Mouse (Mus musculus): ENCODE measurements at regions not wholly inside any gene's neighbourhood (a gene's known extent, or its start where the extent isn't known, plus 50 kb on each side); places are given as distances from the start of the nearest gene placed in this dataset.
A peak's percentile ranks its signal among the peaks of the same experiment; 100 is the strongest.
"Not testable (repeated sequence)": the region's sequence is repeated elsewhere in the genome, so short reads cannot be mapped to it uniquely, and the experiment has no call there.

- DNase-seq, result no peak
Observed at GRCm38 (mm10) chr19:27031030-27031700, 145.5 kb downstream of the Gm815 start.

DNA sequence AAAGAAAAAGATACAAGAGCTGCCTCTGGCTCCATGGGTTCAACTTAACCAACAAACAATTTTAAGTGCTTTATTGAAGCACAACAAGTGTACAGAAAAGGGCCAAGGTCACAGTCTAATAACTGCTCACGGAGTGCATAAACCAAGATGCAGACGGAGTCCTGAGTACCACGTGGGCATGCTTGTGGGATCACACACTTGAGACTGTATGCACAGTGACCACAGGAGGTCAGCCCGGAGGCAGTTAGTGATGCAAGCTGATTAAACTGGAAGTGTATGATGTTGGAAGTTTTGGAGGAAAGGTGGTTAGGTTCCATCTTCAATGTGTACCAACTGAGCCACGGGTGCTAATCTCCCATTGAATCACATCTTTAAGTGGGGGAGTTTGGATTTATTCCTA is 146.9 kb downstream of the Gm815 start:
- DNase-seq, result no peak

DNA sequence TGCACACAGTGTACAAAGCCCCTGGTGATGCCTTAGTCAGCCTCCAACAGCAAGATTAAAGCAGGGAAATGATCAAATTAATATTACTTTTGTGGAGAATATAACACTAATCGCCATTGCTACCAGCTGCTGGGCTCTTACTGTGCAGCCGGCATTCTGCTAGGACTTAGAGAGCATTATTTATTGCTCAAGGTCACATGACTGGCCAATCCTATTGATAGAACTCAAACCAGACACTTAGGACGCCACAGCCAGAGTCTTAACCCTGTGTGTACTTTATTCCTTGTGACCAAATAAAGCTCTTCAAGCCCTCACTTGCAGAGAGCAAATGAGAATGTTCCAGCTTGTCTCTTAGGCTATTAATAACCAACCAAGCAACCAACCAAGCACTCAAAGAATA is 152.6 kb downstream of the Gm815 start:
- no peak for DNase-seq

GRCm38 (mm10) chr19:27040321-27041025 is 154.8 kb downstream of the Gm815 start:
- DNase-seq, result no peak

DNA sequence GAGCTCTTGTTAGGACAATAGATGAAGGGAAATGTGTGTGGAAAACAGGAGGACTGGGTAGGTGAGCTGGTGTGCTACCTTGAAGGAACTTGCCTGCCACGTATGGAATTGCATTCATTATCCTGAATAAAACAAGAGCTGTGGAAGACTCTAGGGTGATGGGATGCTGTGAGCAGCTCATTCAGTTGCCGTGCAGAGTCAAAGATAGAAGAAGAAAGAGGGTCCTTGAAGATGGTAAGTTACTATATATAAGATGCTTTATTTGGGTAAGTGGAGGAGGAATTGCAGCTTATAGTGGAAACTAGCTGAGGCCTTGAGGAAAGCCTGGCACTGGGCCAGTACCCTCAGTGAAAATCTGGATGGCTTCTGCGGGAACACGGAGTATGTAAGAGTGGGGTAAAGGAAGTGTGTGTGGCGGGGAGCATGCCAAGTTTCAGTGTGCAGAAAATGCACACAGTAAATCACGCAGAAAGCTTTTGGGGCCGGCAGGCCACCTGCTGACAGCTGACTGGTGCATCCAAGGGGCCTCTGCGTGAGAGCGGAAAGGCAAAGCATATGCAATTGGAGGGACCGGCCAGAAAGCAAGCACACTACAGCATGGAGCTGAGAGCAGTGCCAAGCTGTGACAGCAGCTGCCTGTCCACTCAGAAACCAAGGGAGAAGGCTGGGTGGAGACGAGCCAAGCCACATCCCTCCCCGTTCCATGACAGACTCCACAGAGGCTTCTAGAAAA is 149.7 kb upstream of the Vldlr start:
- peak in 1 of 2 experiments; percentile 5 for DNase-seq

- DNase-seq, result no peak
Observed at GRCm38 (mm10) chr19:27073281-27073680, 143.0 kb upstream of the Vldlr start.

DNA sequence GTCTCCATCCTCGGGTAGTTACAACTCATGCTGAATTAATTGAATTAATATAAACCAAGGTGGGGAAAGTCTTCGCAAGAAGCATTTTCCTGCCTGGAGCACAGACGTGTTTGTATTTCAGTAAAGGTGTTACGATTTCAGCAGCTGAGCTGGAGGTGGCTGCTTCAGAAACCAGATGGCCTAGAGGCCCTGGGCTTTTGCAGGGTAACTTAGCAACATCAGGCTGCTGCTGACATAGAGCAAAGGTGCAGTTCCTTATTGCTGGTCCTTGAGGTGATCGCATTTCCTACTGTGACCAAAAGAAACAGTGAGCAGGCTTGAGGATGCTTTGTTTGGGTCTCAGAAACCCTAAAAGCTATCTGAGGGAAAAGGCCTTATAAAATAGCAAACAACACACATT is 141.3 kb upstream of the Vldlr start:
- no peak for DNase-seq

GRCm38 (mm10) chr19:27076920-27077512 is 139.3 kb upstream of the Vldlr start:
- DNase-seq, result no peak

DNA sequence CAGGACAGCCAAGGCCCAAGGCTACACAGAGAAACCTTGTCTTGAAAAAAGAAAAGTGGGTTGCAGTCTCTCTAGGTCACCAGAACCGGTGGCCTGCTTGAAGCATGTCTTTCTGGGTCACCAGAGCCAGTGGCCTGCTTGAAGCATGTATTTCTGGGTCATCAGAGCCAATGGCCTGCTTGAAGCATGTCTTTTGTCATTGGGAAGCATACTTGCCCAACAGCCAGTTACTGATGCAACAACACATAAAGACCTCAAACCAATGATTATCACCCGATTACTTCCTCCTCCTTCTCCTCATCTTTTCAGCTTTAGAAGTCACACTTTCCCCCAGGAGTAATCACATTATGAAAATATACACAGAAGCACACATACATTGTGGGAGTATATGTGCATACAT is 128.9 kb upstream of the Vldlr start:
- DNase-seq, result no peak

DNA sequence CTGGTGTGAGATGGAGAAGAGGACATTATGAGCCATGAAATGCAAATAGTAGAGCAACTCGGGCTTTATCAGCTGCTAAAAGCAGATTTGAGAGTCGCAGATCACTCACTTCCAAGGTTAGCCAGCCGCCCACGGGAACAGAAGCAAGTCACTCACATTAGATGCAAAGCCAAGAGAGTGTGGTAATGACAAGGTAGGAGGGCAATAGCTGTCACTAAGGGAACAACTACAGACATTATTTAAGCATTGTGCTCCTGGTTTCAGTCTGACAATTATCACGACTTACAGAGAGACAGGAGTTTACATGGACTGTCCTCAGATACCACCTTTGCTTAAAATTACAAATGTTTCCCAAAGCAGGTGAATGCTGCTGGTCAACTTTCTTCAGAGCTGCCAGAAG is 128.5 kb upstream of the Vldlr start:
- no peak for DNase-seq

GRCm38 (mm10) chr19:27089099-27089498 is 127.2 kb upstream of the Vldlr start:
- DNase-seq, result no peak

DNA sequence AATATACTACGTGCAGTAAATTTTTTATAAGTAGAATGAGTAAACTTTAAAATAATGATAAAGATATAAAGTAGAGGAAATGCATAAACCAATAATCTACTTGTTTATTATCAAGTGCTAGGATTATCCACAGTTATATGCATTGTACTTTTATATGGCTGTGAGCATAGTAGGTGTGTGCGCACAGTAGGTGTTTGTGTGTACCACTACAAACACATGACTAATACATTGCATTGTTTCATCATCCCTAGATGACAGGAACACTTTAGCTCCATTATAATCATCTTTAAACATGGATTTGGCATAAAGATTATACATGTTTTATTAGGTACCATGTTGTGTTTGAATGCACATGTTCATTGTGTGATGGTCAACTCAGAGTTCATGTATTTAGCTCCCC is 124.7 kb upstream of the Vldlr start:
- DNase-seq, result no peak

DNA sequence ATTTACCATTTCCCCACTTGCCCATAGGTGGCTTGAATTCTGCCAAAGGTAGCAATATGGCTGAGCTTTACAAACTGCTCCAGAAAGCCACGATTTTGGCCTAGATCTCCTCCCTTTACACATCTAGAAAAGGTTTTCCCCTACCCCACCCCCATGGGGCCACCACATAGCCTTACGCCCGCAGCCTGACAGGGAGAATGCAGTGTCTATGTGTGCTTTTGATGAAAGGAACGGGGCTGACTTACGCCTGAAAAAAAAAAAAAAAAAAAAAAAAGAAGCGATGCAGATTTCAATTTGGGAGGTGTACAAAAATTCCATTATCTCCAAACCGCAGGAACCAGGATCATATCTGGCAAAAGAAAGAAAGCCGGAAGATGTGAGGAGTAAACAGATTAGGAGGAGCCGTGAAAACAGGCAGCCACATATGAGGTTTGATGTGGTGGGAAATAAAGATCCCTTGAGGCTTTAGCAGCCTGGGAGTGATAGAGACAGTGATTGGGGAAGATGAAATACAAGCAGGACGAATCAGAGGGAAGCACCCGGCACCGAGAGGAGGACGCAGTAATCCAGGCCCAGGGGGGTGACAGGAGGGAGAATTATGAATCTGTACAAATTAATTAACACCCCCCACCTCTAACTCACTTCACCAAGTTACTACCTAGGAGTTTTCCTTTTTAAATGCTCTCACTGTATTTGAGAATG is 121.4 kb upstream of the Vldlr start:
- DNase-seq, result no peak

DNA sequence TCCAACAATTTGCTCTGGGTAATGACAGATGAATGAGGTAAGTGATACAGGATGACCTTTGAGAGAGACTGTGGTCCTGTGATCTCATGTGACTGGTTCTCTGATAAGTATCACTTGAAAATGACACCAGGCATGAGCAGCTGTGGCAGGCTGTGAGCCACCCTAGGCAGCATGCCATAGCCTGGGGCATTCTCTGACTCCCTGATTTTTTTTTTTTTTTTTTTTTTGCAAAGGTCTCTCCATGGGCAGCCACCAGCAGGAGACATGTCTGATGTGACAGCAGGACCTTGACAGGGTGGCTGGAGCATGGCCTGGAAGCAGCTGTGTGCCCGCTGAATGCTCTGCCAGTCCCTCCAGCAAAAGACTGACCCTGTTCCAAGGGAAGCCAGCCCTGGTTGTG is 116.4 kb upstream of the Vldlr start:
- DNase-seq, result no peak

GRCm38 (mm10) chr19:27110437-27110836 is 105.8 kb upstream of the Vldlr start:
- no peak for DNase-seq

DNA sequence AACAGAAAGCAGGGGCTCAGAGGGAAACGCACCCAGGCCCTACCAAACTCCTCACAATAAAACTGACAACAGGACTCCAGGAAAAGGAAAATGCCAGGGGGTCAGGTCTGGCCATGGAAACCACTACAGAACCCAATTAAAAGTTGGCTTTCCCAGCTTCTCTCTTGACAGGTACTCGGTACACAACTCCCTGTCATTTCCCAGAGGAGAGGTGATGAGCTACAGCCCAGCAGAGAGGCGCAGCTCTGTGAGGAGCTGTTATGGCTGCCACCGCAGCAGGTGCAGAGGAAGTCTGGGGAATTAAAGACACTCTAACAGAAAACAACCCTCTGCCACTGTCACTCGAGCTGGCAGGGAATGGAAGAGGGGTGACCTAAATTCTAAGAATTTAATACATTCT is 95.4 kb upstream of the Vldlr start:
- peak; percentile 72 to 79 for DNase-seq

DNA sequence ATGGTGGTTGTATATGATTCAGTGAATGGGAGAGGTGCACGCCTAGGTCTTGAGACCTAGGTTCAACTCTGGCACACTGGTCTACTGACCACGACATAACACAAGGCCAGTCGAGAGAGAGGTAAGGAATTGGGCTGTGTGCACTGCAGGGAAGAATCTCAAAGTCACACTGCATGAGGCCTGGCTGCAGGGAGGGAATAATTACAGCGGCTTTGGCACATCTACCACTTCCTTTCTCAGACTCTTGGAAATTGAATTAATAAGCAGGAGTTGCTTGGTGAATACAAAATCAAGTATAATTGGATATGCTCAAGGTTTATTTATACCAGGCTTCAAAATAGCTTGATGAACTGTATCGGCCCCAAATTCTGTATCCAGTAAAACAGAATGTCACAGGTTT is 93.9 kb upstream of the Vldlr start:
- DNase-seq, result no peak

DNA sequence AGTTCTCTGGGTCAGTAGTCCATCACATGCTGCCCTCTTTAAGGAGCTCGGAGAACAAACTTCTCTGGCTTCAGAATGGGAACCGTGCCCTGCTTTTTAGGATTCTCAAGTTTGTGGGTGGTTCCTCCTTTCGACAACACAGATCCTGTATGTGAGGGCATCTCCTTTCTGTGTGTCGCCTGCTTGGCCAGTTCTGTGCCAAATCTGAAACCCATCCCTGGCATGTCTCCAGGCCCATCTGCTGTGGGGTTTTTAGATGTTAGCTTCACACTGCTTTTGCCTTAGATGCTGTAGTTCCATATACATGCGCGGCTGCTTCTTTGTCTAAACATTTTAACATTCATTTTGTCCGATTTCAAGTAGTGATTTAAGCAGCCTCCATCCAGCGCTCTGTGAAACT is 93.0 kb upstream of the Vldlr start:
- DNase-seq, result no peak

- peak; percentile 78 to 81 for DNase-seq
Observed at GRCm38 (mm10) chr19:27123806-27124469, 92.3 kb upstream of the Vldlr start.

DNA sequence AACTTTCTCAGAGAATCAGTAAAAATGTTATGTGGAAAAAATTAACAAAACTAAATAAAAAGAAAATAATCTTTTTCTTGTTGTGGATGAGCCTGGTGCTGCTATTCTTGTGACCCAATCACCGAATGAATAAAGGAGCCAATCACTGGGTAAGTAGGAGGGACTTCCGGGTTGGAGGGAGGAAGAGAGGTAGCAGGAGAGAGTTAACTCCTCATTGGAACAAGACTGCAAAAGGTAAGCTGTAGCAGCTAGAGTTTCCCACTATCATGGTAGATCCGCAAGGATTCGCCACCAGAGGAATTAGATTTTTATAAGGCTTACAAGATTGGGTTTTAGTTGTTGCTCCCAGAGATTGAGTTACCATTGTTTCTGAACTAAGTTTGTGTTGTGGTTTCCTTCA is 87.8 kb upstream of the Vldlr start:
- not testable (repeated sequence) for DNase-seq

GRCm38 (mm10) chr19:27134360-27134759 is 81.9 kb upstream of the Vldlr start:
- no peak for DNase-seq

- DNase-seq, result peak; percentile 29 to 39
Observed at GRCm38 (mm10) chr19:27140892-27141291, 75.4 kb upstream of the Vldlr start.
